Mouse (Mus musculus): ENCODE results near the gene Rnf113a2. TPM values are rescaled to one million over a fixed set of nuclear protein-coding genes. Genes with fewer than 3 reads are reported as not detected.

Gene Rnf113a2
- 26.0 and 28.1 TPM in 2 replicates for total RNA-seq (2014; fragmentation: Nextera tagmentation)
- 32.4 and 37.8 TPM in 2 replicates for total RNA-seq (2017)

- ATAC-seq (replicated peaks; ENCODE audit: poor library complexity, severe bottlenecking), result peak; percentile 98
Observed at GRCm38 (mm10) chr12:84416834-84417604, at the start of gene Rnf113a2. Rnf113a2 (plus strand) TSS chr12:84417196.

- no peak for ATAC-seq (replicated peaks; ENCODE audit: poor library complexity, severe bottlenecking)
Observed at GRCm38 (mm10) chr12:84371647-84372046, 45.3 kb upstream of the Rnf113a2 start.

- no peak for ATAC-seq (replicated peaks; ENCODE audit: poor library complexity, severe bottlenecking)
Observed at GRCm38 (mm10) chr12:84373831-84374481, 43.0 kb upstream of the Rnf113a2 start.

DNA sequence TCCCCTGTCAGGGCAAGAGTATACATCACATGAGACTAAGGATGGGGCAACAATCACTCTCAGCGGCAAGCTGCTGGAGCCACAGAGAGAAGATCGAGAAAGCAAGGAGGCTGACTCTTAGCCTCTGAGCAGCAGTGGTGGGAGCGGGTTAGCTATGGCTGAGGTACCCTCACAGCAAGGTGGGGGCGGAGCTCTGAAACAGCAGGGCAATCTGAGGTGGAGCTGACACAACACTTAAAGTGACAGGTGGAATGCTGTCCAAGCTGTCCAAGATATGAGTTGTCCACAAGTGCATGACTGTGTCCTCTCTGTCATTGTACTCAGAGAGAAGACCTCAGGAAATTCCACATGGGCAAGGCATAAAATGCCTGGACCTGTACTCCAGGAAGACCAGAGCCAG lies 34.6 kb upstream of the Rnf113a2 start:
- no peak for ATAC-seq (replicated peaks; ENCODE audit: poor library complexity, severe bottlenecking)

DNA sequence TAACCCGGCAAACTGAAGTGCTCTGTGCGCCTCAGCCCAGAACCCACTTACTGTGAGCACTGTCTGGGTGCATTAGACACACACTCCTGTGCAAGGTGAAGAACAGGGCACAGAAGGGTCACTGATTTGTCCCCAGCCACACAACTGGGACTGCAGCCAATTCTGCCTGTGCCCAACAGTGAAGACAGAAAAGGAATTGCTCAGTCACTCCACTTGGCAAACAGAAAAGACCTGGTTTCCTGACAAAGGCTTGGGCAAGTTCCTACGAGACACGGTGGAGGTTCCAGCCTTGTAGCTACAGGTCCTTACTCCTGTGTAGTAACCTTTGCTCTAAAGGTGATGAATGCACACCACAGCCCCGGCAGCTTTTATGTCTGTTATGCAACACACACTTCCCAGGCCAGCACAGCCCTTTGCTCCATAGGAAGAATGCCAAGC lies 32.3 kb upstream of the Rnf113a2 start:
- peak; percentile 36; the same call in 1 of the 2 replicates for ATAC-seq (replicated peaks; ENCODE audit: poor library complexity, severe bottlenecking)

- ATAC-seq (replicated peaks; ENCODE audit: poor library complexity, severe bottlenecking), result no peak
Observed at GRCm38 (mm10) chr12:84385408-84385807, 31.6 kb upstream of the Rnf113a2 start.

DNA sequence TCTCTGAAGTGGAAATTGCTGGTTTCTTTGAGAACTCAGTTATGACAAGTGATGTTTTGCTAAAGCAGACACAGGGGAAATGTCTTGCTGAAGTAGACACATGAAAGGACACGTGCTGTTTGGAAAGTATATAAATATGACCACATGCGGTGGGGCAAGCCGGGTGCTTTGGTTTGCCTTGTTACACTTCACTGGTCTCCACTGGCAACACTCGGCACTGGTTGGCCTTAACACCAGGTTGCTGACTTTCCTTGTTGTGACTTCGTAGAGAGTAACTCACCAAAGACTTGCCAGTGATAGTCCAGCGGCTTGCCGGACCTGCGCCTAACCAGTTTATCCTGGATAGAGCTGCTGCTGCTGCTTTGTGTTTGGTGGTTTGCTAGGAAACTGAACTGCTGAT lies 28.9 kb upstream of the Rnf113a2 start:
- no peak for ATAC-seq (replicated peaks; ENCODE audit: poor library complexity, severe bottlenecking)

- ATAC-seq (replicated peaks; ENCODE audit: poor library complexity, severe bottlenecking), result peak; percentile 77
Observed at GRCm38 (mm10) chr12:84388774-84389400, 28.1 kb upstream of the Rnf113a2 start.

GRCm38 (mm10) chr12:84390336-84390735 lies 26.7 kb upstream of the Rnf113a2 start:
- no peak for ATAC-seq (replicated peaks; ENCODE audit: poor library complexity, severe bottlenecking)

GRCm38 (mm10) chr12:84392681-84393080 lies 24.3 kb upstream of the Rnf113a2 start:
- no peak for ATAC-seq (replicated peaks; ENCODE audit: poor library complexity, severe bottlenecking)

GRCm38 (mm10) chr12:84393847-84394246 lies 23.1 kb upstream of the Rnf113a2 start:
- no peak for ATAC-seq (replicated peaks; ENCODE audit: poor library complexity, severe bottlenecking)

- ATAC-seq (replicated peaks; ENCODE audit: poor library complexity, severe bottlenecking), result no peak
Observed at GRCm38 (mm10) chr12:84396947-84397679, 19.9 kb upstream of the Rnf113a2 start.

- ATAC-seq (replicated peaks; ENCODE audit: poor library complexity, severe bottlenecking), result no peak
Observed at GRCm38 (mm10) chr12:84397685-84398084, 19.3 kb upstream of the Rnf113a2 start.

- ATAC-seq (replicated peaks; ENCODE audit: poor library complexity, severe bottlenecking), result no peak
Observed at GRCm38 (mm10) chr12:84398629-84399028, 18.4 kb upstream of the Rnf113a2 start.

GRCm38 (mm10) chr12:84399135-84399534 lies 17.9 kb upstream of the Rnf113a2 start:
- ATAC-seq (replicated peaks; ENCODE audit: poor library complexity, severe bottlenecking), result no peak

GRCm38 (mm10) chr12:84399663-84400062 lies 17.3 kb upstream of the Rnf113a2 start:
- ATAC-seq (replicated peaks; ENCODE audit: poor library complexity, severe bottlenecking), result no peak

DNA sequence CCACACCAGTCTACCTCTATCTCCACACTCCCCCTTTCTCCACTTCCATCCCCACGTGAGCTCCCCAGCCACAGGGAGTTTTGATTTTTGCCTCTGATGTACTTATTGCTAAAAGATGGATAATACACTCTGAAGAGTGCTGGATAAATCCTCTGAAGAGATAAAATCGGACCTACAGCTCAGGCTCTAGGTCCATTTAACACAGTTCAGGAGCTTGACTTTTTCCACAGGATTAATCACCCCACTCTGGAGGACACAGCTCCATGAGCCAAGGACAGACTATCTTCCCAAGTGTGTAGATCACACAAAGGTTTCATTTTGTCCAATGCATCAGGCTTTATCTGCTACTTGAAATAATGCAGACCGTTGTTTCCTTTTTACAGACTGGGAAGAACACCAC lies 16.9 kb upstream of the Rnf113a2 start:
- no peak for ATAC-seq (replicated peaks; ENCODE audit: poor library complexity, severe bottlenecking)

DNA sequence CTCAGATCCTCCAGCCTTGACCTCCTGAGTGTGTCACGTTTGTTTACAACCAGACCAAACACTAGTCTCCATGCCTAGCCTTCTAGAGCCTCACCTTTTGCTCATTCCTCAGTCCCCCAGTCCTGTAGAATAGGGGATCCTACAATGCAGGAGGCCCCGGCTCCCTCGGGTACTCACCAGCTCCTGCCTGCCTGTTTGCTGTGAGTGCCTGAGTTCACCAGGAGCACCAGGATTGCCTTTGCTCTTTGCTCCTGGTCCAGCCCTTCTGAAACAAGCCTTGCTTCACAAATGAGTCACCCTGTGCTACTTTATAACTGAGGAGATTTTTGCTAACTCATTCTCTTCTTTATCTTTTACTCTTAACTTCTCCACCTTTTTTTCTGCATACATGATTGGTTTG lies 16.3 kb upstream of the Rnf113a2 start:
- ATAC-seq (replicated peaks; ENCODE audit: poor library complexity, severe bottlenecking), result no peak

DNA sequence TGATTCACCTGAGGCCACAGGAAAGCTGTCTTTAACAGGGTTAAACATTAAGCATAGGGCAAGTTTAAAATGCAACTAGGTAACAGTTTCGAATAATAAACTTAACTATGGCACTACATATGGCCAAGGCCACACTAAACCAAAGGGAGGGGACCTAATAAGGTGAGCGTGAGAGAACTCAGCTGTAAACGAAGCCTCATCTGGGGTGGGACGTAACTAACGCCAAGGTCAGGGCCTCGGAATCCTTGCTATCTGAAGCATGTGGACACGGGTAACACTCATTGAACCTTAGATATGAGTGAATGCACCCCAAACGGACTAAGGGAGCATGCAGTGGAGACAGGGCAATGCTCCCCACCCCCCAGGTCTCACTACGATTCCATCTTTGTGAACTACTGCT lies 14.1 kb upstream of the Rnf113a2 start:
- ATAC-seq (replicated peaks; ENCODE audit: poor library complexity, severe bottlenecking), result no peak

DNA sequence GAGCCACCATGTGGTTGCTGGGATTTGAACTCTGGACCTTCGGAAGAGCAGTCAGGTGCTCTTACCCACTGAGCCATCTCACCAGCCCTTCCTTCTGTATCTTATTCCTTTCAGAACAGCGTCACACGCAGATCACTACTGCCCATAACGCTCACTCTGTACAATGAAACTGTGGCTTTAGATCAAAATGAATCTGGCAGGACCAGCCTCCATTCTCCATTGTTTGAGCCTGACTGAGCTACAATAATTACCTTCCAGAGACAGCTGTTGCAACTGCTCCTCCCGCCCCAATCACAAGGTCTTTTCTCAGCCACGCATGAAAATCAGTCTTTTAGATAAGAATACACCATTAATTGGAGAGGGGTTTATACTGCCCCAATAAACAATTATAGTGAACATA lies 12.5 kb upstream of the Rnf113a2 start:
- no peak for ATAC-seq (replicated peaks; ENCODE audit: poor library complexity, severe bottlenecking)

GRCm38 (mm10) chr12:84407259-84407658 lies 9.7 kb upstream of the Rnf113a2 start:
- ATAC-seq (replicated peaks; ENCODE audit: poor library complexity, severe bottlenecking), result no peak

Measured in granulocyte monocyte progenitor cell, adult 5-6 weeks (primary cell).